26 mouse cellular contexts compared by ENCODE assay signal in the genomic region with DNA sequence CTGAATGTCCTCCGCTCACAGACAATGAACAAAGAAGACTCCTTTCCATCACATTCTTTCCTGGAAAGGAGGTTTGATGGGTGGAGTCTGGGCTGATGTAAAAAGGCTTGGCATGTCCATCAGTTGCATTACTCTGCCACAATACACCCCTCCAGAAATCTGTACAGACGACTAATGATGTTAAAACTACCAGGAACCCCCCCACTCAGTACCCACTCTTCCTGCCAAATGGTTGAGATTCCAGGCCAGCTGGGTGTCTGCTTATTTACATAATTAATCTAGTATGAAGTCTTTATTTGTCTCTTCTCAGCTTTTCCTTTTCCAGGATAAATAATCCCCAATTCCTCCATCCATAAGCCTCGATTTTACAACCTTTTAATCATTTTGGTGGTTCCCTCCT.
A peak's percentile ranks its signal among the peaks of the same experiment; 100 is the strongest.
DNase-seq lines count a peak whose midpoint lies in the region; ATAC-seq lines count a peak whose summit lies in the region.
"Had no signal": no experiment of that assay in that cellular context is flagged by ENCODE, and none has a peak within 500 bp of the region (broad histone marks: within the 10 kb centered on the region; RNA-seq: fewer than 3 reads in every experiment).

No protein-coding gene starts in this region.

- H3K27me3 ChIP-seq in forebrain, embryonic 13.5 days = no peaks in the 10 kb centered on the region
- no peaks in the 10 kb centered on the region for H3K27me3 ChIP-seq in forebrain, embryonic 11.5 days (ENCODE audit: control insufficient read depth, insufficient read depth, low read length)
- no peaks in the 10 kb centered on the region for H3K27me3 ChIP-seq in hindbrain, embryonic 13.5 days
- no peaks in the 10 kb centered on the region for H3K27me3 ChIP-seq in hindbrain, embryonic 16.5 days (replicated peaks; ENCODE audit: control insufficient read depth, insufficient read depth, low read length)
- H3K27me3 ChIP-seq in forebrain, embryonic 16.5 days (replicated peaks; ENCODE audit: control insufficient read depth, insufficient read depth, low read length) = no peaks in the 10 kb centered on the region
- H3K27me3 ChIP-seq: CH12.LX; heart, embryonic 12.5 days; heart, embryonic 15.5 days; hindbrain, embryonic 15.5 days had no signal

- H3K9ac ChIP-seq in forebrain, embryonic 13.5 days = no peak overlapping the region
- H3K9ac ChIP-seq in forebrain, embryonic 11.5 days (ENCODE audit: low read length) = no peak overlapping the region
- no peak overlapping the region for H3K9ac ChIP-seq in hindbrain, embryonic 13.5 days
- H3K9ac ChIP-seq in hindbrain, embryonic 16.5 days (ENCODE audit: low read depth, low read length) = no peak overlapping the region
- no peak overlapping the region for H3K9ac ChIP-seq in forebrain, embryonic 16.5 days (replicated peaks; ENCODE audit: low read depth, low read length)
- H3K9ac ChIP-seq: heart, embryonic 12.5 days; heart, embryonic 15.5 days; hindbrain, embryonic 15.5 days had no signal

- H3K27ac ChIP-seq in forebrain, embryonic 13.5 days = peak overlapping the region; percentile 6; the same call in 1 of the 2 replicates
- no peak overlapping the region for H3K27ac ChIP-seq in forebrain, embryonic 11.5 days (ENCODE audit: low read depth, low read length)
- peak overlapping the region; percentile 35; the same call in 1 of the 2 replicates for H3K27ac ChIP-seq in hindbrain, embryonic 13.5 days
- no peak overlapping the region for H3K27ac ChIP-seq in hindbrain, embryonic 16.5 days (ENCODE audit: low read depth, low read length)
- H3K27ac ChIP-seq in forebrain, embryonic 16.5 days (ENCODE audit: low read length) = peak overlapping the region; percentile 31; the same call in 1 of the 2 replicates
- H3K27ac ChIP-seq: heart, embryonic 15.5 days; hindbrain, embryonic 10.5 days; hindbrain, embryonic 15.5 days had no signal

- H3K36me3 ChIP-seq in forebrain, embryonic 13.5 days (ENCODE audit: poor library complexity, severe bottlenecking) = no peaks in the 10 kb centered on the region
- H3K36me3 ChIP-seq in forebrain, embryonic 11.5 days (ENCODE audit: control insufficient read depth, insufficient read depth, low read length) = no peaks in the 10 kb centered on the region
- H3K36me3 ChIP-seq in hindbrain, embryonic 13.5 days = no peaks in the 10 kb centered on the region
- no peaks in the 10 kb centered on the region for H3K36me3 ChIP-seq in hindbrain, embryonic 16.5 days (ENCODE audit: control insufficient read depth, insufficient read depth, low read length)
- no peaks in the 10 kb centered on the region for H3K36me3 ChIP-seq in forebrain, embryonic 16.5 days (ENCODE audit: control insufficient read depth, insufficient read depth)
- H3K36me3 ChIP-seq: G1E; heart, embryonic 12.5 days; heart, embryonic 15.5 days; hindbrain, embryonic 10.5 days; hindbrain, embryonic 15.5 days had no signal

- no peak overlapping the region for H3K4me3 ChIP-seq in forebrain, embryonic 13.5 days
- H3K4me3 ChIP-seq in forebrain, embryonic 11.5 days (ENCODE audit: low read depth, low read length) = no peak overlapping the region
- H3K4me3 ChIP-seq in hindbrain, embryonic 13.5 days = no peak overlapping the region
- no peak overlapping the region for H3K4me3 ChIP-seq in hindbrain, embryonic 16.5 days (ENCODE audit: low read length)
- no peak overlapping the region for H3K4me3 ChIP-seq in forebrain, embryonic 16.5 days (replicated peaks; ENCODE audit: low read length)
- H3K4me3 ChIP-seq: heart, embryonic 12.5 days; heart, embryonic 15.5 days; hindbrain, embryonic 10.5 days; hindbrain, embryonic 15.5 days had no signal

- peaks cover 15% of the 10 kb centered on the region for H3K4me1 ChIP-seq in forebrain, embryonic 13.5 days
- no peaks in the 10 kb centered on the region for H3K4me1 ChIP-seq in forebrain, embryonic 11.5 days (replicated peaks; ENCODE audit: control insufficient read depth, insufficient read depth, low read length)
- H3K4me1 ChIP-seq in hindbrain, embryonic 13.5 days (replicated peaks) = 0 out of 2 replicates have a peak, but pooled peaks cover 16% of the 10 kb centered on the region
- no peaks in the 10 kb centered on the region; the same call in 1 of the 2 replicates for H3K4me1 ChIP-seq in hindbrain, embryonic 16.5 days (ENCODE audit: control insufficient read depth, insufficient read depth, low read depth, low read length)
- H3K4me1 ChIP-seq in forebrain, embryonic 16.5 days (replicated peaks; ENCODE audit: control insufficient read depth, insufficient read depth, low read length) = peaks cover 18% of the 10 kb centered on the region
- H3K4me1 ChIP-seq: hindbrain, embryonic 10.5 days had no signal

- 54% methylated on average over 3 of the region's 3 CpGs for WGBS in forebrain, embryonic 13.5 days
- WGBS in forebrain, embryonic 11.5 days = 76% methylated on average over 3 of the region's 3 CpGs
- WGBS in hindbrain, embryonic 13.5 days = 56% methylated on average over 3 of the region's 3 CpGs
- WGBS in hindbrain, embryonic 16.5 days = 59% methylated on average over 3 of the region's 3 CpGs
- 42% methylated on average over 3 of the region's 3 CpGs for WGBS in forebrain, embryonic 16.5 days

- no peak overlapping the region for H3K4me2 ChIP-seq in forebrain, embryonic 13.5 days
- no peak overlapping the region for H3K4me2 ChIP-seq in forebrain, embryonic 11.5 days (ENCODE audit: low read depth, low read length, severe bottlenecking)
- no peak overlapping the region for H3K4me2 ChIP-seq in hindbrain, embryonic 13.5 days
- H3K4me2 ChIP-seq in hindbrain, embryonic 16.5 days (ENCODE audit: low read length) = no peak overlapping the region
- H3K4me2 ChIP-seq in forebrain, embryonic 16.5 days (ENCODE audit: low read length) = no peak overlapping the region
- H3K4me2 ChIP-seq: heart, embryonic 12.5 days; heart, embryonic 15.5 days; hindbrain, embryonic 15.5 days had no signal

- ATAC-seq in forebrain, embryonic 13.5 days = peak; percentile 45; the same call in 1 of the 2 replicates
- no peak for ATAC-seq in forebrain, embryonic 11.5 days (replicated peaks; ENCODE audit: low FRiP score)
- no peak for ATAC-seq in hindbrain, embryonic 13.5 days (ENCODE audit: low FRiP score)
- no peak for ATAC-seq in hindbrain, embryonic 16.5 days
- ATAC-seq in forebrain, embryonic 16.5 days = peak; percentile 58; the same call in 1 of the 2 replicates
- ATAC-seq: inflammation-experienced regulatory T-cells, adult 6 months; intestine, embryonic 16.5 days had no signal

- no peak for DNase-seq in forebrain, embryonic 11.5 days (ENCODE audit: low spot score)
- peak; percentile 89 for DNase-seq in Muller cell, postnatal 12 days (ENCODE audit: inconsistent ontology term)
- no peak for DNase-seq in cerebellum, adult 18-20 months
- DNase-seq: adrenal gland, adult 2 months; adrenal gland, postnatal 25 days; B cell, adult 2 months; cerebellum, adult 2 months; cerebellum, adult 9-11 months; gastrocnemius, postnatal 25 days; heart, adult 18-20 months; heart, postnatal 10 days; heart, postnatal 36 days; kidney, adult 18-20 months; kidney, adult 9 months had no signal

- no peaks in the 10 kb centered on the region for H3K9me3 ChIP-seq in forebrain, embryonic 13.5 days (replicated peaks)
- no peaks in the 10 kb centered on the region for H3K9me3 ChIP-seq in forebrain, embryonic 11.5 days (ENCODE audit: control insufficient read depth, low read length)
- H3K9me3 ChIP-seq in hindbrain, embryonic 13.5 days = no peaks in the 10 kb centered on the region
- no peaks in the 10 kb centered on the region for H3K9me3 ChIP-seq in hindbrain, embryonic 16.5 days (ENCODE audit: control insufficient read depth, low read length)
- no peaks in the 10 kb centered on the region for H3K9me3 ChIP-seq in forebrain, embryonic 16.5 days (ENCODE audit: control insufficient read depth, low read length)
- H3K9me3 ChIP-seq: heart, embryonic 12.5 days; heart, embryonic 15.5 days; hindbrain, embryonic 10.5 days; hindbrain, embryonic 15.5 days had no signal

Comparison
In these comparisons a context has a peak if more than half of its experiments do, and no peak if none do; other contexts are left out.
1. ATAC-seq: peak in forebrain, embryonic 13.5 days (single experiment) and forebrain, embryonic 16.5 days (single experiment); none in forebrain, embryonic 11.5 days (single experiment), hindbrain, embryonic 13.5 days (single experiment) and hindbrain, embryonic 16.5 days (single experiment).
2. H3K27ac ChIP-seq: peak in forebrain, embryonic 13.5 days (single experiment), hindbrain, embryonic 13.5 days (single experiment) and forebrain, embryonic 16.5 days (single experiment); none in forebrain, embryonic 11.5 days (single experiment) and hindbrain, embryonic 16.5 days (single experiment).